Mouse (Mus musculus) c-Kit-positive CD71-positive TER-119-negative erythroid progenitor cells, embryonic 14.5 days (primary cell): Measurements from ENCODE around the gene Fer.

Source experiments
- DNase-seq: peaks from one replicate; pipeline ENCODE4 v3.0.0-alpha.2; 2013; ENCODE audit warnings: low read depth

The Fer gene

DNA sequence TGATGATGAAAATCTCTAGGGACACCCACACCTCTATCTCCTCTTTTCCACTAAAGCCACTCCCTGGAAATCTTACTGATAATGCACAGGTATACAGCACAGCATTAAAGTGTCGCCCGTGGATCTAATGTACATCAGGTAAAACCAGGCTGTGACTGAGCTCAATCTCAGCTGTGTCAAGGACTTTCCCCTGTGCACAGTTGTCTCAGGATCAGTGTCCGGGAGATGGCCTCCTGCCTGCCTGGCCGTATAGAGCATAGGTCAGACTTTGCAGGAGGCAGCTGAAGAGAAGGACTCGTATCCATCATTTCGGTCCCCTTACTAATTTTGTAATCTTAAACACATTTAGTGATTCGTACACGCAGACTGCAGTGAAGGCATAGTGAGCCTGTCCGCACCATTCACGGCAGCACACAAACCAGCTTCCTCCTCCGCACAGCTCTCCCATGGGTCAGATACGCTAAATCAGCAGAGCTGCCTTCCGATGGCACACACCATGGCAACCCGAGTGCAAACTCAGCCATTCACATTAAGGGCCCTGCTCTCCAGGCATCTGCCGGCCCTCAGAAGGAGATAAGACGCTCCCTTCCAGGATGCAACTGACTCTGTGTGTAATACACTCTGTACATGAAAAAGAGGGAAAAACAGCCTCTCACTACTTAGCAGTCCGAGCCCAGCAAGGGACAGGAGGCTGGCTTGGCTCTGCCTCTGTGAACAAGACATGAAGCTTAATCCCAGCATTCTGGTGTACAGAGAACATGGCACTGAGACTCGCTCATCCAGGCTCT, 277.4 kb downstream of the Fer start:
- DNase-seq: no peak

GRCm38 (mm10) chr17:64141856-64142255, 279.0 kb downstream of the Fer start:
- DNase-seq: no peak

DNA sequence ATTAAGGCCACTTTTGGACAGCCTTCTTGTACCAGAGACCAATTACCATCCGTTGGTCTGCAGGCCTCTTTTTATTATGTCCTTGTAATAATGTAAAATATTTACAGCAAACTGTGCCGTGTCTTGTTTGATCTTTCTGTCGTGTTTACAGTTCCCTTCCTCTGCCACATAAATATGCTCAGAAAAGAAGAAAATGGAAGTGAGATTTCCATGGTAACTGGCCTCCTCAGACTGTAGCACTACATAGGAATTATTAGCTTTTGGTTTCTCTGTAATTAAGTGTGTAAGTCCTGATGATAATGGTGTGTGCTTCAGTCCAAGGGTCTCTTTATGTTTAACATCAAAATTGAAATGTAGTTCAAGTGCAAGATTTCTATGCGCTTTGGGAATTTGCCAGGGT, 283.5 kb downstream of the Fer start:
- no peak for DNase-seq

DNA sequence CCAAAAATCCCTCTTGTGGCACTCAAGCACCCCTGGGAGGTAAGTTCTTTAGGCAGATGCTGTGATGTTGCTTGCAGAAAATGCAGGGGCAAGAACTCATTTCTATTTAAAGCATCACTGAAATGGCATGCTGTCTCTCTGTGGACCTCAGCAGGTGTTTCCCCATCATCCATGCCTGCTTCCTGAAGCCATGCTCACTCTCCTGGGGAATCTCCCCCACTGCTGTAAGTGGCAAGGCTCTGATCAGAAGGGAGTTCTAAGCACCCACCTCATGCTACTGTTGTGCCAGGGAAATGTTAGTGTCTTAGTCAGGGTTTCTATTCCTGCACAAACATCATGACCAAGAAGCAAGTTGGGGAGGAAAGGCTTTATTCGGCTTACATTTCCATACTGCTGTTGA, 287.9 kb downstream of the Fer start:
- no peak for DNase-seq

DNA sequence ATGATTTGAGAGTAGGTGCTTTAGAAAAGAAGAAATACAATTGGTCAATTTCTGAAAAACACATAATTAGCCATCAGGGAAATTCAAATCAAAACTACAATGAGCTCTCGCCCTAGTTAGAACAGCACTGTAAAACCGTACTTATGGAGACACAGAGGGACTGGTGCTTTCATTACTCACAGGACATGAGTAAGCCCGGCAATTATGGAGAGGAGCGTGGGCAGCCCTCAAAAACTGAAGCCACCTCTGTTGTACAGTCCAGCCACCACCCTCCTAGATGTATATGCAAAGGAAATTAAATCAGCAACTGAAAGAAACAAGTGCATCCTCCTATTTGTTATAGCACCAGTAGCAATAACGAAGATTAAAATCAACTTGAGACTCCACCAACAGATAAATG, 304.9 kb downstream of the Fer start:
- no peak for DNase-seq

- no peak for DNase-seq
These were observed 307.2 kb downstream of the Fer start for GRCm38 (mm10) chr17:64170019-64170418.

- DNase-seq: no peak
These were observed 309.6 kb downstream of the Fer start for GRCm38 (mm10) chr17:64172474-64172873.

DNA sequence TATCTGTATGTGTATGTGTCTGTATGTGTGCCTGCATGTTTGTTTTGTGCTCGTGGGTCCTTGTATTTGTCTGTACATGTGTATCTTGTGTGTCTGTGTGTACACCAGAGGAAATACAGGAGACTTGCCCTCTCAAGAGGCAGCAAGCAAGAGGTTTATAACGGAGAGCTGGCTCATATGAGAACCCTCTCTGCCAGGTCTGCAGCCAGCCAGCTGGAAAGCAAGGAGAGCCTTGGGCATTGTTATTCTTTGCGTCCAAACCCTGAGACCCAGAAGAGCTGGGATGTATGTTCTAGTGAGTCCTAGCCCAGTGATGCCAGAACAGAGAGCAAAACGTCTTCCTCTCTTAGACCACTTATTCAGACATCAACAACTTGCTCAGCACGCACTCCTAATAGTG, 317.7 kb downstream of the Fer start:
- no peak for DNase-seq

- no peak for DNase-seq
These were observed 318.4 kb downstream of the Fer start for GRCm38 (mm10) chr17:64181291-64181690.

DNA sequence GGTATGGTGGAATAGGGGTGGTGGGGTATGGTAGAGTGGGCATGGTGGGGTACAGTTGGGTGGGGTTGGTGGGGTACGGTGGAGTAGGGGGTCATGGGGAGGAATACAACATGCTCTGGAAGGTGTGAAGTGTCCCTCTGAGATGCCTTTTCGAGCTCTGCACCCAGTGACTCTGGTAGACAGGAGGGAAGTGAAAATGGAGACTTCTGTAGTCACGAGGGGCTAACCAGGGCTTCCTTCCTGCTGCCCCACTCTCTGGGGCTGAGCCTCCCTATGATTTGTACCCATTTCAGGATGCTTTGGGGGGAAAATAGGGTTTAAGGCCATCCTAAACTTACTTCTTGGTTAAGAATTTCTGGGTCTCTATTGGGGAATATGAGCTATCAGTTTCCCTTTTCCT, 319.7 kb downstream of the Fer start:
- DNase-seq: no peak

GRCm38 (mm10) chr17:64183196-64183595, 320.3 kb downstream of the Fer start:
- no peak for DNase-seq
